Mouse (Mus musculus): ENCODE data around the gene Phf14. TPM values are rescaled to one million over a fixed set of nuclear protein-coding genes. Genes with fewer than 3 reads are reported as not detected.

Phf14 gene
- polyA plus RNA-seq, 1 experiment from 2014 or later: 120 TPM

GRCm38 (mm10) chr6:12077338-12077737 is 169.7 kb downstream of the Phf14 start:
- ATAC-seq (ENCODE audit: low FRiP score): peak; percentile 54
- Histone ChIP-seq H3K4me3 (no peak overlapping the region), H3K9me3 (replicated peaks) (no peaks in the 10 kb centered on the region), H3K4me1 (0 out of 2 replicates have a peak, but pooled peaks cover 2% of the 10 kb centered on the region), H3K36me3 (0 out of 2 replicates have a peak, but pooled peaks cover 3% of the 10 kb centered on the region), H3K27me3 (no peaks in the 10 kb centered on the region), H3K9ac (no peak overlapping the region), H3K27ac (no peak overlapping the region), H3K4me2 (replicated peaks) (no peak overlapping the region)
- 65% methylated on average over 7 of the region's 7 CpGs for WGBS

DNA sequence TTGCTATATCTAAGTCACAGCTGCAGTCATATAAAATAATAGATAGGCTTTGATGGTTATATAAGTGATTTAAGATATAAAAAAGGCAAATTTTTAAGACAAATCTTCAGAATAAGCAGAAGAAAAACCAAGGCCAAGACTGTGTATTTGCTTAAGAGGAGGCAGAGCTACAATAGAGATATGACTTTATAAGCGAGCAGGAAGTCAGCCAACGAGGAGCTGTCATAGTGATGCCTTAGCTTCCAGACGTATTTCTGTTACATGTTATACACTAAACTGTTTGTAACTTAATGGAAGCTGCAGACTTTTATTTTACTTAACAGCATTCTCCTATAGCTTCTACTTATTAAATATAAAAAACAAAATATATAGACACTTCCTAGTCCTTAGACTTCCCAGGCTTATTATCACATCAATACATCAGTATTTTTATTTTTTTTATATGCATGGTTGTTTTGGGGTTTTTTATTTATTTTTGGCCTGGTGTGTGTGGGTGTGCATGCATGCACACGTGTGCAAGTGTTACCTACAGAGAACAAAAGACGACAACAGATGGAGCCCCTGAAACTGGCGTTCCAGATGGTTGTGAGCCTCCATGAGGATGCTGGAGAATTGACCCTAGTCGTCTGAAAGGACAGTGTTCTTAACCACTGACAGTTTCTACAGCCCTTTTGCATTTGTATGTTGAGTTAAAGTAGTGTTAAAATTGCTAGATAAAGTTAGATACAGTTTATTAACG is 170.4 kb downstream of the Phf14 start:
- H3K27ac ChIP-seq: no peak overlapping the region
- no peak overlapping the region for H3K4me2 ChIP-seq (replicated peaks)
- 73% methylated on average over 8 of the region's 8 CpGs for WGBS
- H3K9ac ChIP-seq: no peak overlapping the region
- no peaks in the 10 kb centered on the region for H3K27me3 ChIP-seq
- H3K4me1 ChIP-seq: 0 out of 2 replicates have a peak, but pooled peaks cover 2% of the 10 kb centered on the region
- 0 out of 2 replicates have a peak, but pooled peaks cover 6% of the 10 kb centered on the region for H3K36me3 ChIP-seq
- H3K4me3 ChIP-seq: no peak overlapping the region
- ATAC-seq (ENCODE audit: low FRiP score): no peak
- H3K9me3 ChIP-seq (replicated peaks): no peaks in the 10 kb centered on the region

- Histone ChIP-seq H3K27ac (no peak overlapping the region), H3K27me3 (no peaks in the 10 kb centered on the region), H3K4me2 (replicated peaks) (no peak overlapping the region), H3K9ac (no peak overlapping the region), H3K4me1 (0 out of 2 replicates have a peak, but pooled peaks cover 2% of the 10 kb centered on the region), H3K9me3 (replicated peaks) (no peaks in the 10 kb centered on the region), H3K4me3 (no peak overlapping the region), H3K36me3 (peaks cover 12% of the 10 kb centered on the region; the same call in 1 of the 2 replicates)
- no peak for ATAC-seq (ENCODE audit: low FRiP score)
- WGBS: 97% methylated on average over 4 of the region's 4 CpGs
Observed at GRCm38 (mm10) chr6:12079260-12079659, 171.7 kb downstream of the Phf14 start.

GRCm38 (mm10) chr6:12080423-12080822 is 172.8 kb downstream of the Phf14 start:
- ATAC-seq (ENCODE audit: low FRiP score): no peak

DNA sequence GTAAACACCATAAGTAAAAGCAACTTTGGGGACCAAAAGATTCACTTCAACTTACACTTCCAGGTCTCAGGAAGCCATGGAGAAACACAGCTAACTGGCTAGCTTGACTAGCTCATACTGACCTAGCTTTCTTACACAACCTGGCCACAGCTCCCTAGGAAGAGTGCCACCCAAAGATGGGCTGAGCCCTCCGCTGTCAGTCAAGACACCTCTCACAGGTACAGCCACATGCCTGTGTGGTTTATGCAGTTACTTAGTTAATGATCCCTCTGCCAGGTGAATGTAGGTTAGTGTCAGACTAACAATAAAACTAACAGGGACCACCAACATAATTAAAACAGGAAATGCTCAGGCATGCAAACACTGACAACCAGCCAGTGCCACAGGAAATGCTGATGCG is 174.1 kb downstream of the Phf14 start:
- Histone ChIP-seq H3K9ac (no peak overlapping the region), H3K27ac (no peak overlapping the region), H3K27me3 (no peaks in the 10 kb centered on the region), H3K4me1 (0 out of 2 replicates have a peak, but pooled peaks cover 2% of the 10 kb centered on the region), H3K36me3 (peaks cover 12% of the 10 kb centered on the region; the same call in 1 of the 2 replicates), H3K9me3 (replicated peaks) (no peaks in the 10 kb centered on the region), H3K4me2 (replicated peaks) (no peak overlapping the region), H3K4me3 (no peak overlapping the region)
- no peak for ATAC-seq (ENCODE audit: low FRiP score)
- 92% methylated on average over 2 of the region's 2 CpGs for WGBS

More at GRCm38 (mm10) chr6:12080423-12080822, 172.8 kb downstream of the Phf14 start:
- Histone ChIP-seq H3K4me1 (0 out of 2 replicates have a peak, but pooled peaks cover 2% of the 10 kb centered on the region), H3K9me3 (replicated peaks) (no peaks in the 10 kb centered on the region), H3K27ac (no peak overlapping the region), H3K4me2 (replicated peaks) (no peak overlapping the region), H3K27me3 (no peaks in the 10 kb centered on the region), H3K9ac (no peak overlapping the region), H3K4me3 (no peak overlapping the region), H3K36me3 (peaks cover 12% of the 10 kb centered on the region; the same call in 1 of the 2 replicates)
- 78% methylated on average over 5 of the region's 5 CpGs for WGBS

GRCm38 (mm10) chr6:12082125-12082524 is 174.5 kb downstream of the Phf14 start:
- no peaks in the 10 kb centered on the region for H3K27me3 ChIP-seq
- H3K27ac ChIP-seq: no peak overlapping the region
- no peak overlapping the region for H3K9ac ChIP-seq
- H3K36me3 ChIP-seq: peaks cover 12% of the 10 kb centered on the region; the same call in 1 of the 2 replicates
- no peak for ATAC-seq (ENCODE audit: low FRiP score)
- WGBS: 78% methylated on average over 2 of the region's 2 CpGs
- no peak overlapping the region for H3K4me3 ChIP-seq
- 0 out of 2 replicates have a peak, but pooled peaks cover 1% of the 10 kb centered on the region for H3K4me1 ChIP-seq
- H3K9me3 ChIP-seq (replicated peaks): no peaks in the 10 kb centered on the region
- no peak overlapping the region for H3K4me2 ChIP-seq (replicated peaks)

- ATAC-seq (ENCODE audit: low FRiP score): no peak
Observed at GRCm38 (mm10) chr6:12082531-12083216, 175.1 kb downstream of the Phf14 start.

DNA sequence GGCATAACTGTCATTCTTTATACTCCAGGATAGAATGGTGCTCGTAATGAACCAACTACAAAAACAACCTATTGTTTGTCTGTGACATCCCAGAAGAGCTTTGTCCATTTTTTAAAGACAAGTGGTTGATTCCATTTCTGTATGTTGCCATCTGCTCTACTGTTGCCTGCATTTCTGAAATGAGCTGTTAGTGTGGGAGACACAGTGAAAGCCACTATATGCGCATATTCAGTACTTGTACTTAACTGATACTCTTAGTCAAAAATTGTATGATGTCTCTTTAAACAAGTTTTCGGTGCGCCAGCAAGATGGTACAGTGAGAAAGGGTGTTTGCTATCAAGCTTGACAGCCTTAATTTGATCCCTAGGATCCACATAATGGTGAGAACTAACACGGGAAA is 177.1 kb downstream of the Phf14 start:
- ATAC-seq (ENCODE audit: low FRiP score): no peak
- Histone ChIP-seq H3K4me3 (no peak overlapping the region), H3K4me1 (no peaks in the 10 kb centered on the region), H3K9me3 (replicated peaks) (no peaks in the 10 kb centered on the region), H3K27ac (no peak overlapping the region), H3K36me3 (peaks cover 12% of the 10 kb centered on the region; the same call in 1 of the 2 replicates), H3K4me2 (replicated peaks) (no peak overlapping the region), H3K27me3 (no peaks in the 10 kb centered on the region), H3K9ac (no peak overlapping the region)
- WGBS: 89% methylated on average over 5 of the region's 5 CpGs

More at GRCm38 (mm10) chr6:12082531-12083216, 175.1 kb downstream of the Phf14 start:
- Histone ChIP-seq H3K27ac (no peak overlapping the region), H3K36me3 (peaks cover 12% of the 10 kb centered on the region; the same call in 1 of the 2 replicates), H3K27me3 (no peaks in the 10 kb centered on the region), H3K4me3 (no peak overlapping the region), H3K4me2 (replicated peaks) (no peak overlapping the region), H3K9ac (no peak overlapping the region), H3K4me1 (no peaks in the 10 kb centered on the region), H3K9me3 (replicated peaks) (no peaks in the 10 kb centered on the region)
- 86% methylated on average over 6 of the region's 6 CpGs for WGBS

GRCm38 (mm10) chr6:12089439-12089992 is 181.9 kb downstream of the Phf14 start:
- no peak overlapping the region for H3K9ac ChIP-seq
- H3K4me2 ChIP-seq (replicated peaks): no peak overlapping the region
- H3K27me3 ChIP-seq: no peaks in the 10 kb centered on the region
- no peaks in the 10 kb centered on the region for H3K4me1 ChIP-seq
- WGBS: 54% methylated on average over 3 of the region's 3 CpGs
- H3K4me3 ChIP-seq: no peak overlapping the region
- no peak for ATAC-seq (ENCODE audit: low FRiP score)
- H3K36me3 ChIP-seq: no peaks in the 10 kb centered on the region
- H3K27ac ChIP-seq: peak overlapping the region; percentile 57; the same call in 1 of the 2 replicates
- H3K9me3 ChIP-seq (replicated peaks): no peaks in the 10 kb centered on the region

GRCm38 (mm10) chr6:12095716-12096115 is 188.1 kb downstream of the Phf14 start:
- WGBS: 95% methylated on average over 1 of the region's 1 CpGs
- Histone ChIP-seq H3K4me3 (no peak overlapping the region), H3K9me3 (replicated peaks) (no peaks in the 10 kb centered on the region), H3K4me1 (no peaks in the 10 kb centered on the region), H3K9ac (no peak overlapping the region), H3K27ac (no peak overlapping the region), H3K4me2 (replicated peaks) (no peak overlapping the region), H3K27me3 (no peaks in the 10 kb centered on the region), H3K36me3 (no peaks in the 10 kb centered on the region)
- no peak for ATAC-seq (ENCODE audit: low FRiP score)

DNA sequence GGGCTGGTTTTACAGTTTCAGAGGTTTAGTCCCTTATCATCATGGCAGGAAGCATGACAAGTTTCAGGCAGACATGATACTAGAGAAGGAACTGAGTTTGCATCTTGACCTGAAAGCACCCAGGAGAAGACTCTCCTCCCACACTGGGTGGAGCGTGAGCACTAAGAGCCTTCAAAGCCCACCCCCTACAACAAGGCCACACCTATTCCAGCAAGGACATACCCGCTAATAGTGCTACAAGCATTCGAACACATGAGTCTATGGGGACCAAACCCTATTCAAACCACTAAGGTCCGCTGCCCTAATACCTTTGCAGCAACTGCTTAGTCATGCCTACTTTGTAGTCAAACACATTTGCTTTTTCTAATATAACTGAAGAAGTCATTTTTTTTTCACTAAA is 189.5 kb downstream of the Phf14 start:
- no peaks in the 10 kb centered on the region for H3K36me3 ChIP-seq
- H3K27ac ChIP-seq: no peak overlapping the region
- no peaks in the 10 kb centered on the region for H3K4me1 ChIP-seq
- no peak for ATAC-seq (ENCODE audit: low FRiP score)
- no peak overlapping the region for H3K4me3 ChIP-seq
- H3K9me3 ChIP-seq (replicated peaks): no peaks in the 10 kb centered on the region
- 47% methylated on average over 4 of the region's 4 CpGs for WGBS
- H3K4me2 ChIP-seq (replicated peaks): peak overlapping the region; percentile 19; the same call in 1 of the 2 replicates
- no peaks in the 10 kb centered on the region for H3K27me3 ChIP-seq
- no peak overlapping the region for H3K9ac ChIP-seq

- Histone ChIP-seq H3K4me2 (replicated peaks) (no peak overlapping the region), H3K27me3 (no peaks in the 10 kb centered on the region), H3K9ac (no peak overlapping the region), H3K4me1 (no peaks in the 10 kb centered on the region), H3K36me3 (no peaks in the 10 kb centered on the region), H3K9me3 (replicated peaks) (no peaks in the 10 kb centered on the region), H3K27ac (no peak overlapping the region), H3K4me3 (no peak overlapping the region)
- no peak for ATAC-seq (ENCODE audit: low FRiP score)
- 66% methylated on average over 4 of the region's 4 CpGs for WGBS
Observed at GRCm38 (mm10) chr6:12105144-12105543, 197.5 kb downstream of the Phf14 start.

Data from hindbrain, embryonic 12.5 days (tissue).